Mouse (Mus musculus): ENCODE results near the gene Cfb.
"Not testable (repeated sequence)": the region's sequence is repeated elsewhere in the genome, so short reads cannot be mapped to it uniquely, and the experiment has no call there.

Gene Cfb

DNA sequence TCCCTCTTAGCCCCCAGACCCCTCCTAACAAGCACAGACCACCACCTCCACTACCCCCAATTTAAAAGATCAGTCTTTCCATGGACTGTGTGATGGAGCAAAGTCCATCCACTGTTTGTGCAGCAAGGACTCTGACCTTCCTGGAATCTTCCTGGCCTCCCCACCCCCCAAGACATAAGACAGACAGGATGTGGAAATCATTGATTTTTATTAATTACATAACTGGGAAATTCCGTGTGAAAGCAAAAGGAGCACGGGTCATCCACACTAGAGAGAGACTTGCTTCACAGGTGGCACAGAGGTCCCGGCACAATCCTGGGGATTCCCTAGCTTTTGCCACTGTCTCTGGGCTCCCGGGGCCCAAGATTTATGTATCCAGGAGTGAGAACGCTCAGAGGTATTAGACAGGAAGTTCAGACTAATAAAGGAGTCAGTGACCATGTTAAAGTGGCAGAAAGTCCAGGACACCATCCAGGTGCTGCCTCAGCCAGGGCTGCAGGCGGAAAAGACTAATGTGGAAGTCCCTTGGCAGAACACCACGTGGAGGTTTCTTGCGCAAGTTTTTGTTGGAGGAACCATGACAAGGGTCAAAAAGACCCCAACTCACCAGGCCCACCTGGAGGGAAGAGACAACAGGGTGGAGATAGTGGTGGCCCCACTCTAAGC, at the start of gene Cfb:
Gene Cfb, minus strand, starts transcription at position 103 of the 666 bp plus-strand sequence.
- no peak for DNase-seq

DNA sequence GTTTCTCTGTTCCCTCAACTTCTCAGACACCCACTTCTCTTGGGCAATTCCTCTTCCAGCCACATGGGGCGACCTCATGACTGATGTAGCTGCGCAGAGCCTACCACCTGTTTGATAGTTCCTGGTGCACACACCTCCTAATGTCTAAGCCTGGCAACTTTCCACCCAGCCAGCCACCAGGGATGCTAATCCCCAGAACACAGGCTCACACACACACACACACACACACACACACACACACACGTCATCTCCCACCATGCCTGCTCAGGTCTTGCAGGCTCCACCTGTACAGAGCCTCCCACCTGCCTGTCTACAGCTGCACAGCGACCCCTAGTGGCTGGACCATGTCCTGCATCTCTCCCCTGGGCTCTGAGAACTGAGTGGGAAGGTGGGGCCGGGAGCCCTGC, 49.6 kb upstream of the Cfb start:
- DNase-seq, result peak; percentile 61

DNA sequence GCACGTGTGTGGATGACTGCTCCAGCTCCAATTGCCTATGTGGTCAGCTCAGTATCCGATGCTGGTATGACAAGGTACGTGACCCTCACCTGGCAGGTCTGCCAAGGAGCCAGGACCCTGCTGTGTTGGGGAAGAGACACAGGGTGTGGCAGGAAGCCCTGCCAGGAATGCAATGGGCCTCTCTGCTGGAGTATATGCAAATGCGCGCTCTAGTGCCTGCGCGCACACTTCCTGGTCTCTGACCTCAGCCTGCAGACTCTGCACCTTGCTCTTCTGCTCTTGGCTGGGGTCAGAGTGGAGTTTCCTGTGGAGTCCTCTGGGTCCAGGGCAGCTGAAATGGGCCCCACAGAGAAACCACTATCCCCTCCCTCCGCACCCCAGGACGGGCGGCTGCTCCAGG, 48.7 kb upstream of the Cfb start:
- no peak for DNase-seq

DNA sequence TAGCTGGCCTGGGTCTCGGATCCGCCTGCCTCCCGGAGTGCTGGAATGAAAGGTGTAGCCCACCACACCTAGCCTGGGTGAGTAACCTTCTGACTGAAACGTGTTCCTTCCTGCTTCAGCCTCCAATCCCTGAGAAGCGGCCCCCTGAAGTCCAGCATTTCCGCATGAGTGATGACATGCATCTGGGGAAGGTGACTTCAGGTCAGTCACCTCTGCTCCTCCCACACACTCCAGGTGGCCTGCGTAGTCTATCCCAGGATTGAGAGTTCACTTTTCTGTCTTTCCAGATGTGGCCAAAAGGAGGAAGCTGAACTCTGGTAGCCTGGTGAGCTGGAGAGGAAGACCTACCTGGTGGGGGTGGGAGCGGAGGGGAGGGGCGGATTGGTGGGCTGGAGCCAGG, 40.6 kb upstream of the Cfb start:
- no peak for DNase-seq

DNA sequence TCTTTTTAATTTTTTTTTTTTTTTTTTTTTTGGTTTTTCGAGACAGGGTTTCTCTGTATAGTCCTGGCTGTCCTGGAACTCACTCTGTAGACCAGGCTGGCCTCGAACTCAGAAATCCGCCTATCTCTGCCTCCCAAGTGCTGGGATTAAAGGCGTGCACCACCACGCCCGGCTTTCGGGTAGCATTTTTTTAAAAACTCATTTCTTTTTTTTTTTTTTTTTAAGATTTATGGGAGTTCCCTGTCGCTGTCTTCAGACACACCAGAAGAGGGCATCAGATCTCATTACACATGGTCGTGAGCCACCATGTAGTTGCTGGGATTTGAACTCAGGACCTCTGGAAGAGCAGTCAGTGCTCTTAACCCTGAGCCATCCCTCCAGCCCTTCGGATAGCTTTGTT, 39.6 kb upstream of the Cfb start:
- DNase-seq, result not testable (repeated sequence)

DNA sequence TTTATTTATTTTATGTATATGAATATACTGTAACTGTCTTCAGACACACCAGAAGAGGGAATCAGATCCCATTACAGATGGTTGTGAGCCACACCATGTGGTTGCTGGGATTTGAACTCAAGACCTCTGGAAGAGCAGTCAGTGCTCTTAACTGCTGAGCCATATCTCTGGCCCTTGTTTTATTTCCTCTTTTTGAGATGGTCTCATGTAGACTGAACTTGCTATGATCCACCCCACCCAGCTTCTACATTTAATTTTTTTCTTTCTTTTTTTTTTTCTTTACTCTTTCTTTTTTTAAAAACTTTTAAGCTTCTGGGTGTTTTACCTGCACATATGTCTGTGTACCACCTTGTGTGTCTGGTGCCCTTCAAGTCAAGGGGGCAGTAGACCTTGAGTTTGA, 38.5 kb upstream of the Cfb start:
- DNase-seq, result not testable (repeated sequence)

DNA sequence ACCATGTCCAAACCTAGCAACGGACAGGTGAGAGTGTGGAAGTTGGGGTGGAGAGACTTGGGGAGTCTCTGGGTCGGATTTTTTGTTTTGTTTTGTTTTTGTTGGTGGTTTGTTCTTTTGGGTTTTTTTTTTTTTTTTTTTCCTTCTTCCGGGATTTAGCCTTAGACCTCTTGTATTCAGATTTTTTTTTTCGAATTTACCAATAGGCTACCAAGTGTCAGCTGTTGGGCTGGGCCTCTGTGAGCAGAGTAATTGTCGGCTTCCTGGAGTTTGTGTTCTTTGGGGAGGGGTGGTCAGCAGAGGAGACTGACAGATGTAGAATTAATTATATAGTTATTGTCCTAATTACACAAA, 37.5 kb upstream of the Cfb start:
- no peak for DNase-seq

DNA sequence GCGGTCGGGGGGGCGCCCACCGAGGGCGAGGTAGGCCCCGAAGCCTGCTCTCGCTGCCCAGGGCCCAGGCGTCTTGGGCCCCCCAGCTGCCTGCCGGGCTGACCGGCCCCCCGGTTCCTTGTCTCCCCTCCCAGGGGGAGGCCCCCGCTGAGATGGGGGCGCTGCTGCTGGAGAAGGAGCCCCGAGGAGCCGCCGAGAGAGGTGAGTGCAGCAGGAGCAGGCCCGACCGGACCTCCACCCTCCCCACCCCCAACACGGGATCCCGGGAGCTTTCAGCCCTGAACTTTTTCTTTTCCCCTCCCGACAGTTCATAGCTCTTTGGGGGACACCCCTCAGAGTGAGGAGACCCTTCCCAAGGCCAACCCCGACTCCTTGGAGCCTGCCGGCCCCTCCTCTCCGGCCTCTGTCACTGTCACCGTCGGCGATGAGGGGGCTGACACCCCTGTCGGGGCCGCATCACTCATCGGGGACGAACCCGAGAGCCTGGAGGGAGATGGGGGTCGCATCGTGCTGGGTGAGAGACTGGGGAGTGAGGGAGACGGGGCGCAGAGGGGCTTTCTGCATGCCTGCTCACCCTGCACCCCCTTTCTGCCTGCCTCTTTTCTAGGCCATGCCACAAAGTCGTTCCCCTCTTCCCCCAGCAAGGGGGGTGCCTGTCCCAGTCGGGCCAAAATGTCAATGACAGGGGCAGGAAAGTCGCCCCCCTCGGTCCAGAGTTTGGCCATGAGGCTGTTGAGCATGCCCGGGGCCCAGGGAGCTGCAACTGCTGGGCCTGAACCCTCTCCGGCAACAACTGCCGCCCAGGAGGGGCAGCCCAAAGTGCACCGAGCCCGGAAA, 37.0 kb upstream of the Cfb start:
- peak; percentile 78 for DNase-seq

DNA sequence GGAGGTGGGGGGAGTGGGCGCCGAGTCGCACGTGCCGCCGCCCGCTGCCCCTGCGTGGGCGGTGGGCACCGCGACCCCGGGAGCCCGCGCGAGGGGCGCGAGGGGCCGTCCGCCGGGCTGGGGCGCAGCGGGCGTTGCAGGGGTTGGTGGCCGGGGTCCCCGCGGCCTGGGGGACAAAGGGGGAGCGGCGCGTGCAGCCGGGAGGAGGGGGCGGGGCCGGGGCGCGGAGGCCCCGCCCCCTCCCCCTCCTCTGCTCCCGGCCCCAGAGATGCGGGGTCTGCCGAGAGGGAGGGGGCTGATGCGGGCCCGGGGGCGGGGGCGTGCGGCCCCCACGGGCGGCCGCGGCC, 36.4 kb upstream of the Cfb start:
- DNase-seq, result no peak

DNA sequence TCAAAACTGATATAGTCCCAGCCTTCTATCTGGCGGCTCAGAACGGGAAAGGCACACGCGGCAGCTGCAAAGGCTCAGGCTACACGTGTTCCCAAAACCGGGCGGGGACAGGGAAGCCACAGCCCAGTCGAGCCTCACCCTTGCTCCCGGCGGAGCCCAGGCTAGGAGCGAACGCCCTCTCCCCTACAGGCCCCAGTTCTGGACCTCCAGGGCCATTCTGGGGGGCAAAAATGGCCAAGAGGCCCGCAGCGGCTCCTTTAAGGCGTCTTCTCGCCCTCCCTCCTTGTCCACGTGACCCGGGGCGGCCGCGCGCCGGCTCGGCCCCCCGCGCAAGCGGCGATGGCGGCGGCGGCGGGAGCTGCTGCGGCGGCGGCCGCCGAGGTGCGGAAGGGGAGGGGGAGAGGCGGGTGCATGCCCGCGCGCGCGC, 35.9 kb upstream of the Cfb start, which contains the start of the genes C2 and Ehmt2:
Gene C2, minus strand, starts transcription at position 106 of the 427 bp plus-strand sequence.
Gene Ehmt2, plus strand, starts transcription at position 310 of the 427 bp plus-strand sequence.
- DNase-seq, result peak; percentile 85

DNA sequence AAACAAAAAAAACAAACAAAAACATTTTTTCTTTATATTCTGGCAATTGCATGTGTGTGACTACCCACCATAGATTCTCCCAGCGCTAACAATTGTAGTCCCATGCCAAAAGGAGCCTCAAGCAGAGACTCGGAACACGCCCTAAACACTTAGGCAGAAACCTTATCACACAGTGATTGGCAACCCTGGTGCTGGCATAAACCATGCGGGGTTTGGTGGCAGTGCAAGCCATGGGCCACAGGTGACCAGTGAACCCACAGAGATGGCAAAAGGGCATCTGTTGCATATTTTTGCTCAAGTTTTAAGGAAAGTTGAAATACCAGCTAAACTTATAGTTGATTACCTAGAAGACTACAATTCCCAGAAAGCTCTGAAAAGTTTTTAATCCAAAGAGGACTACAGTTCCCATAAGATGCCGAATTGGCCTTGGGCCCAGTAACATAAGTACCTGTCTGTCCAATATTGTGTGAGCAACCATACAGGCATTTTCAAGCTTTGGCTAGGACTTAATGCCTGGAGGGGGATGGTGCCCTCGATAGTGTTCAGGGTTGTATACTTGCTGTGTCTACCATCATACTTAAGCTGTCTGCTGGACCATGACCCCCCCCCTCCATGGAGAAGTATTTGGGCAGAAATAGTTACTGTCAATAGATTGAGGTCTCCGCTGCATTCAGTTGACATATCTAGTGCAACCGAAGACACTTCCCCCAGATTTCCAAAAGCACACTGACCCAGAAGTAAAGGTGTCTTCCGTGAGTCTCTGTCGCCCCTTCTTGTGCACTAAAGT, 35.2 kb upstream of the Cfb start:
- DNase-seq, result peak; percentile 71

DNA sequence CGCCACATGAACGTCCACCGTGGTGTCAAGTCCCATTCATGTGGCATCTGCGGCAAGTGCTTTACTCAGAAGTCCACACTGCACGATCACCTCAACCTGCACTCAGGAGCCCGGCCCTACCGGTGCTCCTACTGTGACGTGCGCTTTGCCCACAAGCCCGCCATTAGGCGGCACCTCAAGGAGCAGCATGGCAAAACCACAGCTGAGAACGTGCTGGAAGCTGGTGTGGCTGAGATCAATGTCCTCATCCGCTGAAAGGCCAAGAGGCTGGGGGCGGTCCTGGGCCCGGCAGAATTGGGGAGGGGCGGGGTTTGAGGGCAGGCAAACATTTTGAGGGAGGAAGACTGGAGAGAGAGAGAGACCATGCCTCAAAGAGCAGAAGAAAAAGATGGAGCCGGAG, 34.0 kb upstream of the Cfb start:
- DNase-seq, result peak; percentile 62

DNA sequence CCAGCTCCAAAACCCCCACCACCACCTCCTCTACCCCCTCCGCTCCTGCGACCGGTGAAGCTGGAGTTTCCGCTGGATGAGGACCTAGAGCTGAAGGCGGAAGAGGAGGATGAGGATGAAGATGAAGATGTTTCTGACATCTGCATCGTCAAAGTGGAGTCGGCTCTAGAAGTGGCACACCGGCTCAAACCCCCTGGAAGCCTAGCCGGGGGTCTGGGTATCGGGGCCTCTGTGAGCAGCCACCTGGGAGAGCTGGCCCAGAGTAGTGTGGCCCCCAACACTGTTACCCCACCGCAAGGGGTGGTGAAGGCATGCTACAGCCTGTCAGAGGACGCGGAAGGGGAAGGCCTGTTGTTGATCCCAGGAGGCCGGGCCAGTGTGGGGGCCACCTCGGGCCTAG, 33.4 kb upstream of the Cfb start:
- peak; percentile 64 for DNase-seq

DNA sequence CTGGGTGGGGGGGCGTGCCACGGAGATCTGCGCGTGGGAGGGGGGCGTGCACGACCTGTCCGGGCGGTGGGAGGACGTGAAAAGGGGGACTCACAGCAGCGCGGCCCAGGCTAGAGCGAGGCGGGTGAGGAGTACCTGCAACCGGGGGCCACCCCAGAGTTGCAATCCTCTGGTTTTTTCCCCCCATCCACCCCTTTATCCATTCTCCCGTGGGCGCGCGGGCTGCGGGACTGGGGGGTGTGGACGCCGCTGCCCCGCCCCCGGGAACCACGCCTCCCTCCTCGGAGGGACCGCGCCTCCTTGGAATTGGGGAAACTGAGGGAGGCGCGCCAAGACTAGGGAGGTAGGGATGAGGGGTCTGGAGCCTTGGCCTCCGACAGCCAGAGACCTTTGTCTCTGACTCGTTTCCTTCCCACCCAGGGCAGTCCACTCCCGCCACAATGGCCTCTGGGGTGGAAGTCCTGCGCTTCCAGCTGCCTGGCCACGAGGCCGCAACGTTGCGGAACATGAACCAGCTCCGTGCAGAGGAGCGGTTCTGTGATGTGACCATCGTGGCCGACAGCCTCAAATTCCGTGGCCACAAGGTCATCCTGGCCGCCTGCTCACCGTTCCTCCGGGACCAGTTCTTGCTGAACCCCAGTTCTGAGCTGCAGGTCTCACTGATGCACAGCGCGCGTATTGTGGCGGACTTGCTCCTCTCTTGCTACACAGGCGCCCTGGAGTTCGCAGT, 32.6 kb upstream of the Cfb start:
- peak; percentile 80 for DNase-seq

DNA sequence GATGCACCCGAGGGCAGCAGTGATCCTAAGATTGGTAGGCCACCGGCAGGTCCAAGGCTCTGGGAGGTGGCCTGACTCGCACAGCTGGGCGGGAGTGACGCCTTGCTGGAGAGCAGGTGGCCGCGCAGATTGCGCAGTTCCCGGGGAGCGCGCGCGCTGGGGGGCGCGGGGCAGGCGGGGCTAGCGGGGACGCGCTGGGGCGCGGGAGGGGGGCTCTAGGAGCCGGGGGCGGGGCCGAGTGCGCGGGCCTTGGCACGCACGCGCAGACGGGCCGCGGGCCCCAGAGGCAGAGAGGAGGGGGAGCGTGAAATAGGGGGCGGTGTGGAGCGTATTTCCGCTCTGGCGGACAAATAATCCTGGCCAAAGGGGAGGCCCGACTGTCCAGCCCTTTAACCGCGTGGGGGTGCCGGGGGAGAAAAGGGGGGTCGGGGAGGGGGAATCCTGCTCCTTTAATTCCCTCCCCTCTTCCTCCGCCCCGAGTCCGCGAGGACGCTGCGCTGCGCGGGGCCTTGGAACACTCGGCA, 31.8 kb upstream of the Cfb start:
- peak; percentile 93 for DNase-seq

DNA sequence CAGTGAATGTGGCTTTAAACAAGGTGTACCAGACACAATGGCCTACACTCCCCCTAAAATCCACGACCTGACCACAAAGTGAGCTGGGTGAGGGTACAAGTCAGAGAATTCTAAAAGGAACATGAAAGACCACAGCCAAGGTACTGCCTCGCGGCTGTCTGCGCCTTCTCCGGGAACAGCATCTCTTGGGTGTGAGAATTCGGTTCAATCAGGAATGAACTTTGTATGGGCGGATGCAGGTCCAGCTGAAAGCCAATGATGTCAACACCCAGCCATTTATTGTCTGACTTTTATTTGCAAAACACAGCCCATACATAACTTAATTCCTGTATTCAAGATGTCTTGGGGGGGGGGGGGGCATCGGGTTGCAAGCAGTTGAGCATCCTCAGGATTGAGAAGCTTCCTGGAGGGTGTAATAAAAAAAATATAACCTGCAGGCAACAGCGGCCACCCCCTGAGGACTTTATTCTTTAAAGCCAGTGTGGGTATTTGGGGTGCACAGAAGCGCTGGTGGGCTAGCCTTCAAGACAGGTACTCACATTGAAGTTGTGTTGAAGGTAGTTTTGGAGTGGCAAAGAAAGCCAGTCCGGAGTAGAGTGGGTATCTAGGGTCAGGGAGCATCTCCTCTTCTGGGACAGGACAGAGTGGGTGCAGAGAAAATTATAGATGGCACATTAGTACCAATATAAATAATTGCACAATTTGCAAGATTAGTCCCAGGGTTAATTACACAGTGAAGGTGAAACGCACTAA, 30.9 kb upstream of the Cfb start:
- DNase-seq, result no peak

DNA sequence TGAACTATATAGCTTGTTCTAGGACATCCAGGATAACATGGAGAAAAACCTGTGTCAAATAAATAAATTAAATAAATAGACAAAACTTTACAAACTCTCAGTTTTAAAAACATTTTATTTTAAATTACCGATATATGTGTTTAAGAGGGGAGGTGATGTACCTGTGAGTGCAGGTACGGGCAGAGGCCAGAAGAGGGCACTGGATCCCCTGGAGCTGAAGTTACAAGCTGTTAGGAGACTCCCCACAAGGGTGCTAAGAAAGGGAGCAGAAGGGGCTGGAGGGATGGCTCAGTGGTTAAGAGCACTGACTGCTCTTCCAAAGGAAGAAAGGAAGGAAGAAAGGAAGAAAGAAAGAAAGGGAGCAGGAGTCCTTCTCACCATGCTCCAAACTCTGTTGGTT, 29.1 kb upstream of the Cfb start:
- no peak for DNase-seq

DNA sequence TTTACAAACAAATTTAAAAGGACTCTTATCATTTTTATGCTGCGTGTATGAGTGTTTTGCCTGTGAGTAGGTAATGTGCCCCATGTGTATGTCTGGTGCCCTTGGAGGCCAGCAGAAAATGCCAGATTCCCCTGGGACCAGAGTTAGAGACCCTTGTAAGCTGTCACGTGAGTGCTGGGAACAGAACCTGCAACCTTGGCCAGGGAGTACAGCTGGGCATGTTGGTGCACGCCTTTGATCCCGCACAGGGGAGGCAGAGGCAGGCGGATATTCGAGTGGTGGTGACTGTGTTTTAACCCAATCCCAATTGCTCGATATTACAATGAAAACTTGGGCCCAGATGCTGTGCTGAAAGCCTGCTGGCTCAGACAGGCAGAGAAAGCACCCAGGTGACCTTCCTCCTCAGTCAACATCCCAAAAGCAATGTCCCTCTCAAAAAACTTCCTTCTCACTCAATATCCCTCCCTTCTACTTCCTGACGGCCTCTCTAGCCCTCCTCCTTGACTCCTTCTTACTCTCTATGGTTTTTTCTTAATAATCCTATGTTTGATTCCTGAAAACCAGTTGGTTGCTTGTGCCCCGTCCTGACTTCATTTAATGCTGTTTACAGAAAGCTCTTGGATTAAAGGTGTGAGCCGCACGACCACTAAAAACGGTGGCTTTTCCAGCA, 27.9 kb upstream of the Cfb start:
- no peak for DNase-seq

DNA sequence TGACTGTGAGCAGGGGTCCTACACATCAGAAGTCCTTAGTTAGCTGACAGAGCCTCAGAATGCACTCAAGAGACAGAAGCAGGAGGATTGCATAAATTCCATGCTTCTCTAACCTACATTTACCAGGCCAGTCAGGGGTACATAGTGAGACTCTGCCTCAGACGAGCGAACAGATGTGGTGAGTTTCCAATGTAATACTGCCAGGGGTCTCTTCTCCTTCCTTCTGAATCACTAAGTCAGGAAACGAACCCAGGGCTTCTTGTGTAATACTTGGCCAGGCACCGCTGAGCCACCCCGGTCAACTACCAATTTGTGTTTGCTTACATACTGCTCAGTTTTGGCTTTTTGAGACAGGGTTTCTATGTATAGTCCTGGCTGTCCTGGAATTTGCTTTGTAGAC, 25.6 kb upstream of the Cfb start:
- DNase-seq, result no peak

DNA sequence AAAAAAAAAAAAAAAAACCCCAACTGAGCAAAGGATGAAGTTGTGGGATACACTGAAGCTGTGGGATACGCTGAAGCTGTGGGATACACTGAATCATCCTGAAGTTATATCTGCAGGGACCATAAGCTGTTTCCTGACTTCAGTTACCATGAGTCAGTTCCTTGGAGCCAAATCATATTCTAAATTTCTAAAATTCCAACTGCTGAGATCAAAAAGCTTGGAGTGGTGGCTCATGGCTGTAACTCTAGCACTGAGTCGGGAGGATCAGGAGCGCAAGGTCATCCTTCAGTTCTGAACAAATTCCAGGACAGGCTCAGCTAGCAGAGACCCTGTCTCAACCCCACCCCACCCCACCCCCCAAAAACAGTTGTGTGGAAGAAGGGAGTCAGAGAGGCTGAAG, 23.3 kb upstream of the Cfb start:
- no peak for DNase-seq

DNA sequence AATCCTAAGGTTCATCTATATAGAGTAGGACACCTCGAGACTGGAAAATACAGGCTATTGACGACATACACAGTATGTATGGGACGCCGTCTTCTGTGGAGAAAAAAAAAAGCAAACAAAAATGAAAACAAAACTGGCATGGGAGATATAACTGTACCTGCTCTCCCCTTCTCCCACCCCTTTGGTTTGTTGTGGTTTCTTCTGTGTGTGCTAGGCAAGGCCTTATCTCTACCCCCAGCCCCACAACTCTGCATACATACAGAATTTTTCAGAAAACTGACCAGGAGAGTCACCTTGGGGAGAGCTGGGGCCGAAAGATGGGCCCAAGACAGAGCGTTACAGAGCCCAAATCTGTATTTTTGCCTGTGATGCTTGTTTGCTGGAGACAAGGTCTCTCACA, 22.4 kb upstream of the Cfb start:
- DNase-seq, result no peak

Data from cerebellum, adult 11-12 months (tissue).